Mouse (Mus musculus) stomach, embryonic 14.5 days (tissue): ENCODE results near the gene Rxfp4. TPM values are rescaled to one million over a fixed set of nuclear protein-coding genes. Genes with fewer than 3 reads are reported as not detected.
A peak's percentile ranks its signal among the peaks of the same experiment; 100 is the strongest.

Source experiments
- ATAC-seq: fragments of 200-750 bp; cut with Nextera tagmentation; 2 replicates; pipeline ENCODE4 v1.8.0; 2017; ENCODE audit warnings: low read depth, moderate TSS enrichment; ENCODE audit not compliant: insufficient number of reproducible peaks, insufficient read depth, low FRiP score
- H3K27ac ChIP-seq: fragments of 300-500 bp; sonication (generic); 2 replicates; pipeline ENCODE4 v1.5.1; 2014; ENCODE audit warnings: mild to moderate bottlenecking, low read length, moderate library complexity, mixed read lengths
- H3K27me3 ChIP-seq: fragments of 300-500 bp; sonication (generic); 2 replicates; pipeline ENCODE4 v1.6.1; 2014; ENCODE audit warnings: low read length, control low read depth, mixed read lengths; ENCODE audit not compliant: control insufficient read depth, insufficient read depth
- H3K36me3 ChIP-seq: fragments of 300-500 bp; sonication (generic); 2 replicates; pipeline ENCODE4 v1.6.1; 2014; ENCODE audit warnings: mild to moderate bottlenecking, control low read depth, low read length, moderate library complexity, mixed read lengths; ENCODE audit not compliant: control insufficient read depth, insufficient read depth
- H3K4me1 ChIP-seq: fragments of 300-500 bp; sonication (generic); 2 replicates; pipeline ENCODE4 v1.6.1; 2014; ENCODE audit warnings: low read length, control low read depth, mixed read lengths; ENCODE audit not compliant: control insufficient read depth, insufficient read depth
- H3K4me2 ChIP-seq: fragments of 300-500 bp; sonication (generic); replicated peaks from 2 replicates; pipeline ENCODE4 v1.6.1; 2014; ENCODE audit warnings: low read depth, low read length, control low read depth
- H3K4me3 ChIP-seq: fragments of 300-500 bp; sonication (generic); 2 replicates; pipeline ENCODE4 v1.5.1; 2014; ENCODE audit warnings: low read depth, low read length, control low read depth
- H3K9ac ChIP-seq: fragments of 300-500 bp; sonication (generic); replicated peaks from 2 replicates; pipeline ENCODE4 v1.6.1; 2014; ENCODE audit warnings: low read depth, mild to moderate bottlenecking, control low read depth, low read length, moderate library complexity, mixed read lengths
- H3K9me3 ChIP-seq: fragments of 300-500 bp; sonication (generic); 2 replicates; pipeline ENCODE4 v1.6.1; 2016; ENCODE audit warnings: low read depth, low read length, control low read depth; ENCODE audit not compliant: control insufficient read depth
- WGBS: fragments of 180-500 bp; shearing (Covaris S2); extraction: QIAGEN DNeasy Blood & Tissue Kit; methylation state at CpG from one replicate; pipeline ENCODE4 v1.1.7; 2014; 5-methylcytosine and 5-hydroxymethylcytosine counted together
- polyA plus RNA-seq: library from polyadenylated mRNA; unstranded; fragments of >200 nt; fragmentation: Nextera tagmentation; extraction: Ambion mirVana; gene quantifications from 2 replicates; pipeline ENCODE4 v1.2.1, GENCODE M21; 2014

The Rxfp4 gene
- polyA plus RNA-seq, result not detected in 2 replicates

DNA sequence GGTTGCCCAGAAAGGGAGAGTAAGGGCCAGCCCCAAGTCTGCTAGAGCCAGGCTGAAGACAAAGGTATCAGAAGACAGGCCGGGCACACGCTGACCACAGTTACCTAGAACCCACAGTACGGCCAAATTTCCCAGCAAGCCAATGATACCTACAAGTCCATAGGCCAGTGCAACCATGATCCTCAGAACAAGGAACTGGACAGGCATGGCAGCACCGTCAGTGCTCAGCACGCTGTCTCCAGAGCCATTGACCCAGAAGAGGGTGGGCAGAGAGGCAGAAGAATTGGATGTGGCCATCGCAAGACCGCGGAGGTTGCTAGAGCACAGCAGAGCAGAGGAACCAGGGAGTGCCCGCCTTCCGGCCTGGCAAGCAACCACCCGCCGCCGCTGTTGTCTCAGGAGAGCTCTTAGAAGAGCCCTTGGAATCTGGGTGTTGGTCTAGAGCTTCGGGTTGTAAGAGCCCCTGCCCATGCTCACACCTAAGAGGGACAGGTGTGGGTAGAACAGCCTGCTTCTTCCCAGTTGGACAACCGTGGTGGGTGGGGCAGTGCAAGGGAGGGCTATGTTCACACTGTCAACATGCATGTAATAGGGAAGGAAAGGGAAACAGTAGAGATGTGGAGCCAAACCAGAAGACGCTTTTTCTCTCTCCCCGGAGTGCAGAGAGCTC is at the start of gene Rxfp4:
Gene Rxfp4 (minus strand): TSS at position 297 of the 670 bp plus-strand sequence.
- H3K4me1 ChIP-seq, result no peaks in the 10 kb centered on the region
- no peak within 1 kb of the TSS for H3K9ac ChIP-seq
- no peak within 1 kb of the TSS for H3K27ac ChIP-seq
- no peaks in the 10 kb centered on the region for H3K27me3 ChIP-seq
- H3K9me3 ChIP-seq, result no peaks in the 10 kb centered on the region
- ATAC-seq, result 0 out of 2 replicates have a peak, but pooled peaks have one; percentile 49
- H3K4me3 ChIP-seq, result no peak within 1 kb of the TSS
- no peak within 1 kb of the TSS for H3K4me2 ChIP-seq
- 81% methylated on average over 17 of the region's 17 CpGs for WGBS
- H3K36me3 ChIP-seq, result no peaks in the 10 kb centered on the region; the same call in 1 of the 2 replicates

DNA sequence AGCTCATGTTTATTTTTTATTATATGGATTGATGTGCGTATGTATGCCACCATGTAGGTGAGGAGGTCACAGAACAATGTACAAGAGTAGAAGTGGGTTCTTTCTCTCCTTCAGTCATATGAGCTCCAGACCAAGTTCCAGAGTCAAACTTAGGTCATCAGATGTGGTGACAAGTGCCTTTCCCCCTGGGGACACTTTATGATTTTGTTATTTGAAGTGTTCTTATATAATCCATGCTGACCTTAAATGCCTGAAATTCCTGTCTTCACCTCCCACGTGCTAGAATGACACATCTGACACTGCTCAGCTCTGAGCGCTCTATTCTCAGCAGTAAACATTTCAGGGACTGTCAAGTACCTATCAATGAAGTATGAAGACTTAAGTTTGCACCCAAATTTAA is 48.3 kb upstream of the Rxfp4 start:
- Histone ChIP-seq H3K27me3 (no peaks in the 10 kb centered on the region), H3K36me3 (peaks cover 91% of the 10 kb centered on the region), H3K9ac (no peak overlapping the region), H3K9me3 (no peaks in the 10 kb centered on the region), H3K4me1 (no peaks in the 10 kb centered on the region), H3K4me2 (no peak overlapping the region), H3K4me3 (no peak overlapping the region), H3K27ac (no peak overlapping the region)
- 54% methylated on average over 3 of the region's 3 CpGs for WGBS
- no peak for ATAC-seq

DNA sequence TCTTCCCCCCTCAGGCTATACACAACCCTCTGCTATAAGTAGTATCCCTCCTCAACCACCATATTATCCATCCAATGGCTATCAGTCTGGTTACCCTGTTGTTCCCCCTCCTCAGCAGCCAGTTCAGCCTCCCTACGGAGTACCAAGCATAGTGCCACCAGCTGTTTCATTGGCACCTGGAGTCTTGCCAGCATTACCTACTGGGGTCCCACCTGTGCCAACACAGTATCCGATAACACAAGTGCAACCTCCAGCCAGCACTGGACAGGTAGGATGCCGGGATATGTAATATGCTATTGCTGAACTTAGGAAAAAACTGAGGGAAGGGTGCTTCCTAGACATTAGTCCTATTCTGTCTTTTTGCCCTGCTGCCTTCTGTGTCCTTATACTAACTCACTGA is 47.3 kb upstream of the Rxfp4 start:
- ATAC-seq, result no peak
- no peak overlapping the region for H3K9ac ChIP-seq
- peaks cover 94% of the 10 kb centered on the region for H3K36me3 ChIP-seq
- H3K4me1 ChIP-seq, result no peaks in the 10 kb centered on the region
- WGBS, result 86% methylated on average over 3 of the region's 3 CpGs
- H3K27ac ChIP-seq, result no peak overlapping the region
- no peak overlapping the region for H3K4me2 ChIP-seq
- H3K4me3 ChIP-seq, result no peak overlapping the region
- no peaks in the 10 kb centered on the region for H3K9me3 ChIP-seq
- no peaks in the 10 kb centered on the region for H3K27me3 ChIP-seq

DNA sequence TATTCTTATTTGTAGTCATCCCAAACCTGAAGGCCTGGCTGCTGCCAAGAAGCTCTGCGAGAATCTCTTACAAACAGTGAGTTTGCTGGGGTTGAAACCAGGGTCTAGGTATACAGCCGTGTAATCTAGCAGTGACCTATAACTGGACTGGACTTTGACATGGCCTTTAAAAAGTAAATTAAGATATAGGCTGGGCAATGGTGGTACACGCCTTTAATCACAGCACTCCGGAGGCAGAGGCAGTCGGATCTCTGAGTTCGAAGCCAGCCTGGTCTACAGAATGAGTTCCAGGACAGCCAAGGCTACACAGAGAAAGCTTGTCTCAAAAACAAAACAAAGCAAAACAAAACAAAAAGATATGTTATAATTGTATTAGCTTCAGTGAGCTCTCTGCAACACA is 45.9 kb upstream of the Rxfp4 start:
- Histone ChIP-seq H3K27ac (no peak overlapping the region), H3K4me2 (no peak overlapping the region), H3K9me3 (no peaks in the 10 kb centered on the region), H3K4me3 (no peak overlapping the region), H3K27me3 (no peaks in the 10 kb centered on the region), H3K9ac (no peak overlapping the region), H3K4me1 (no peaks in the 10 kb centered on the region), H3K36me3 (peaks cover 94% of the 10 kb centered on the region)
- ATAC-seq, result no peak
- 93% methylated on average over 6 of the region's 6 CpGs for WGBS

DNA sequence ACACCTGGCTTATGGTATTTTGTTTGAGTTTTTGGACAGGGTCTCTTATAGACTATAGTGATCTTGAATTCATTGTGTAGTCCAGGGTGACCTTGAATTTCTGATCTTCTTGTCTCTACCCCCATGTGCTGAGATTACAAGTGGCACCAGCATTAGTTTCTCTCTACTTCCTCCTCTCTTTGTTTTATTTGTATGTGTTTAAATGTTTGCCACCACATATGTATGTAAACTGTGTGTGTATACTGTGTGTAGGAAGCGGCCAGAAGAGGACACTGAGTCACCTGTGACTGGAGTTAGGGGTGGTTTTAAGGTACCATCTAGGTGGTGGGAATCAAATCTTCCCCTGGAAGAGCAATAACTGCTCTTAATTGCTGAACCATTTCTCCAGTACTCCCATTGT is 45.1 kb upstream of the Rxfp4 start:
- H3K4me2 ChIP-seq, result no peak overlapping the region
- WGBS, result 89% methylated on average over 1 of the region's 1 CpGs
- no peaks in the 10 kb centered on the region for H3K27me3 ChIP-seq
- H3K9ac ChIP-seq, result no peak overlapping the region
- H3K36me3 ChIP-seq, result peaks cover 94% of the 10 kb centered on the region
- H3K9me3 ChIP-seq, result no peaks in the 10 kb centered on the region
- no peak overlapping the region for H3K27ac ChIP-seq
- no peaks in the 10 kb centered on the region for H3K4me1 ChIP-seq
- no peak overlapping the region for H3K4me3 ChIP-seq
- ATAC-seq, result no peak

DNA sequence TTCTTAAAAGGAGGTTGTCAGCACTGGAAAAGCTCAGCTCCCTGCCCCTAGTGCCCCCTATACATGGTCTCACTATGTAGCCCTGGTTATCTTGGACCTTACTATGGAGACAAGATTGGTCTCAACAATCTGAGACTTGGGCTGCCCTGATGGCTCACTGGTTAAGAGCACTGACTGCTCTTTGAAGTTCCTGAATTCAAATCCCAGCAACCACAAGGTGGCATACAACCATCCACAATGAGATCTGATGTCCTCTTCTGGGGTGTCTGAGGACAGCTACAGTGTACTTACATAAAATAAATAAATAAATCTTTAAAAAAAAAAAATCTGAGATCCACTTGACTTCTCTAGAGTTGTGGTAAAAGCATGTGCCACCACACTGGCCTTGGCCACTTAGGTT is 42.6 kb upstream of the Rxfp4 start:
- H3K4me3 ChIP-seq, result no peak overlapping the region
- peaks cover 91% of the 10 kb centered on the region for H3K36me3 ChIP-seq
- no peaks in the 10 kb centered on the region for H3K27me3 ChIP-seq
- no peaks in the 10 kb centered on the region for H3K4me1 ChIP-seq
- no peak for ATAC-seq
- no peaks in the 10 kb centered on the region for H3K9me3 ChIP-seq
- H3K27ac ChIP-seq, result no peak overlapping the region
- H3K9ac ChIP-seq, result no peak overlapping the region
- H3K4me2 ChIP-seq, result no peak overlapping the region

DNA sequence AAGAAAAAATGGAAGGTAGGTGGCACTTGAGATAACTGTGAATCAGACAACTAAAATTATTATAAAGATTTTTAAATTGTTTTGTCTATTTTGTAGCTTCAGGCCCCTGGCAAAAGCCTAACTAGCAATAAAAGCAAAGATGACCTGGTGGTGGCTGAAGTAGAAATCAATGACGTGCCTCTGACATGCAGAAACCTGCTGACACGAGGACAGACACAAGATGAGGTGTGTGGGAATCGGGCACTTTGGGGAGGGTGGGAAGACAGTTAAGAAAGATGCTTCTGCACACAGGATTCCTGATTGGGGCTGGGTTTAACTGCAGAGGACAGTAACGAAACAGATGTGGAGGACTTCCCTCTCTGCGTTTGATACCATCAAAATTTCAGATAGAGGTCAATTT is 36.1 kb upstream of the Rxfp4 start:
- H3K4me2 ChIP-seq, result no peak overlapping the region
- peaks cover 11% of the 10 kb centered on the region for H3K4me1 ChIP-seq
- H3K9ac ChIP-seq, result no peak overlapping the region
- H3K4me3 ChIP-seq, result no peak overlapping the region
- peaks cover 52% of the 10 kb centered on the region for H3K36me3 ChIP-seq
- WGBS, result 93% methylated on average over 5 of the region's 5 CpGs
- ATAC-seq, result no peak
- no peaks in the 10 kb centered on the region for H3K27me3 ChIP-seq
- no peak overlapping the region for H3K27ac ChIP-seq
- H3K9me3 ChIP-seq, result no peaks in the 10 kb centered on the region

DNA sequence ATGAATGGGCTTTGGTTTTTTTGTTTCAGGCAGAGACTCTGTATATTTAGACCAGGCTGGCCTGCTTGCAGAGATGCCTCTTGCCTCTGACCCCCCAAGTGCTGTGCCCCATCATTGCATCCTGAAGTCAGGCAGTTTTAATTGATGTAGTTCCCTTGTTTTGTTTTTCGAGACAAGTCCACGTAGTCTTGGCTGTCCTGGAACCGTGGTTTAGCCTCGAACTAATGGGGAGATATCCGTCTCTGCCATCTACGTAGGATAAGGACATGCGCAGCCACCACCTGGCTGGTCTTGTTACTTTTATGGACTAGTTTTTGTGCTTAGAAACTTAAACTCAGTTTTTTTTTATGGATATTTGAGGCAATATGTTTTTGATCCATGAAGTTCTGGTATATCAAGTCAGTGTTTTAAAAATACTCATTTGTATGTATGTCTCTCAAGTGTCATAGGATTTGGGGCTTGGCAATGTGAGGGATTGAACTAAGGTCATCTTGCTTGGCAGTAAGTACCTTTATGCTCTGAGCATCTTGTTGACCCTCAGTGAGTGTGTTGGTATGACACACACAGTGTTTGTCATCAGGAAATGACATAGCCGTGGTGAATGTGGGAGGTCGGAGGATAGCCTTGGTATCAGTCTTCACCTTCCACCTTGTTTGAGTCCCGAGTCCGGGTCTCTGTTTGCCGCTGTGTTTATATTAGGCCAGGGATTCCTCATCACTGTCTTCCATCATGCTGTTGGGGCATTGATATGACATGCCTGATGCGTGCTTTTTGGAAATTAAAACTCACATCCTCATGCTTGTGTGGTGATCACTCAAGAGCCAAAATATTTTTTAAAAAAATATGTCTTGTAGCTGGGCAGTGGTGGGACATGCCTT is 34.0 kb upstream of the Rxfp4 start:
- Histone ChIP-seq H3K9ac (peak overlapping the region; percentile 94), H3K9me3 (no peaks in the 10 kb centered on the region), H3K4me2 (peak overlapping the region; percentile 83), H3K4me1 (peaks cover 11% of the 10 kb centered on the region), H3K27ac (peak overlapping the region; percentile 98; the same call in 1 of the 2 replicates), H3K27me3 (no peaks in the 10 kb centered on the region), H3K4me3 (peak overlapping the region; percentile 89), H3K36me3 (peaks cover 34% of the 10 kb centered on the region)
- ATAC-seq, result no peak
- WGBS, result 9% methylated on average over 13 of the region's 13 CpGs
